Mouse (Mus musculus): Measurements from ENCODE around the gene Usp17la. TPM values are rescaled to one million over a fixed set of nuclear protein-coding genes. Genes with fewer than 3 reads are reported as not detected.
"Not testable (repeated sequence)": the region's sequence is repeated elsewhere in the genome, so short reads cannot be mapped to it uniquely, and the experiment has no call there.

Gene Usp17la
- total RNA-seq (2015) (not detected in 2 replicates), total RNA-seq (2017) (not detected in 2 replicates)

GRCm38 (mm10) chr7:104856709-104857108, at the start of gene Usp17la:
TSS of gene Usp17la (plus strand) at chr7:104857009.
- ATAC-seq (ENCODE audit: poor library complexity, severe bottlenecking) = not testable (repeated sequence)

GRCm38 (mm10) chr7:104810335-104810734, 46.5 kb upstream of the Usp17la start:
- not testable (repeated sequence) for ATAC-seq (ENCODE audit: poor library complexity, severe bottlenecking)

- ATAC-seq (ENCODE audit: poor library complexity, severe bottlenecking) = no peak
Observed at GRCm38 (mm10) chr7:104842503-104842902, 14.3 kb upstream of the Usp17la start, which contains the start of gene Usp17lb. TSS of gene Usp17lb (minus strand) at chr7:104842603.

- no peak for ATAC-seq (ENCODE audit: poor library complexity, severe bottlenecking)
Observed at GRCm38 (mm10) chr7:104843731-104844287, 13.0 kb upstream of the Usp17la start.

- not testable (repeated sequence) for ATAC-seq (ENCODE audit: poor library complexity, severe bottlenecking)
Observed at GRCm38 (mm10) chr7:104851546-104851945, 5.3 kb upstream of the Usp17la start.

- no peak for ATAC-seq (ENCODE audit: poor library complexity, severe bottlenecking)
Observed at GRCm38 (mm10) chr7:104855248-104855750, 1.5 kb upstream of the Usp17la start.

GRCm38 (mm10) chr7:104857683-104858082, 874 bp downstream of the Usp17la start:
- no peak for ATAC-seq (ENCODE audit: poor library complexity, severe bottlenecking)

GRCm38 (mm10) chr7:104861381-104861780, 4.6 kb downstream of the Usp17la start:
- no peak for ATAC-seq (ENCODE audit: poor library complexity, severe bottlenecking)

- ATAC-seq (ENCODE audit: poor library complexity, severe bottlenecking) = no peak
Observed at GRCm38 (mm10) chr7:104877731-104878130, 20.9 kb downstream of the Usp17la start, which contains the start of gene Olfr665. TSS of gene Olfr665 (plus strand) at chr7:104878031.

GRCm38 (mm10) chr7:104895852-104896251, 39.0 kb downstream of the Usp17la start, which contains the start of gene Olfr666:
TSS of gene Olfr666 (minus strand) at chr7:104895952.
- ATAC-seq (ENCODE audit: poor library complexity, severe bottlenecking) = no peak

Other genes starting within 250 kb of the Usp17la start
- not detected in 2 replicates for gene Olfr656, start 243.1 kb upstream of the Usp17la start, total RNA-seq (2015)
- gene Olfr656, start 243.1 kb upstream of the Usp17la start, total RNA-seq (2017) = not detected in 2 replicates
- not detected in 2 replicates for gene Olfr657, start 232.2 kb upstream of the Usp17la start, total RNA-seq (2015)
- gene Olfr657, start 232.2 kb upstream of the Usp17la start, total RNA-seq (2017) = not detected in 2 replicates
- gene Olfr658, start 209.7 kb upstream of the Usp17la start, total RNA-seq (2015) = not detected in 2 replicates
- gene Olfr658, start 209.7 kb upstream of the Usp17la start, total RNA-seq (2017) = not detected in 2 replicates
- not detected in 2 replicates for gene Olfr659, start 190.3 kb upstream of the Usp17la start, total RNA-seq (2015)
- gene Olfr659, start 190.3 kb upstream of the Usp17la start, total RNA-seq (2017) = not detected in 2 replicates
- gene Olfr661, start 170.5 kb upstream of the Usp17la start, total RNA-seq (2015) = not detected in 2 replicates
- not detected in 2 replicates for gene Olfr661, start 170.5 kb upstream of the Usp17la start, total RNA-seq (2017)
- gene Usp17le, start 79.5 kb upstream of the Usp17la start, total RNA-seq (2015) = not detected in 2 replicates
- not detected in 2 replicates for gene Usp17le, start 79.5 kb upstream of the Usp17la start, total RNA-seq (2017)
- not detected in 2 replicates for gene Usp17lb, start 14.4 kb upstream of the Usp17la start, total RNA-seq (2015)
- gene Usp17lb, start 14.4 kb upstream of the Usp17la start, total RNA-seq (2017) = not detected in 2 replicates
- not detected in 2 replicates for gene Olfr665, start 21.0 kb downstream of the Usp17la start, total RNA-seq (2015)
- gene Olfr665, start 21.0 kb downstream of the Usp17la start, total RNA-seq (2017) = not detected in 2 replicates
- gene Olfr666, start 38.9 kb downstream of the Usp17la start, total RNA-seq (2015) = not detected in 2 replicates
- not detected in 2 replicates for gene Olfr666, start 38.9 kb downstream of the Usp17la start, total RNA-seq (2017)
- not detected in 2 replicates for gene Olfr667, start 64.5 kb downstream of the Usp17la start, total RNA-seq (2015)
- gene Olfr667, start 64.5 kb downstream of the Usp17la start, total RNA-seq (2017) = not detected in 2 replicates
- not detected in 2 replicates for gene Olfr668, start 71.0 kb downstream of the Usp17la start, total RNA-seq (2015)
- gene Olfr668, start 71.0 kb downstream of the Usp17la start, total RNA-seq (2017) = not detected in 2 replicates
- not detected in 2 replicates for gene Olfr669, start 77.2 kb downstream of the Usp17la start, total RNA-seq (2015)
- gene Olfr669, start 77.2 kb downstream of the Usp17la start, total RNA-seq (2017) = not detected in 2 replicates
- gene Olfr670, start 105.6 kb downstream of the Usp17la start, total RNA-seq (2015) = not detected in 2 replicates
- not detected in 2 replicates for gene Olfr670, start 105.6 kb downstream of the Usp17la start, total RNA-seq (2017)
- not detected in 2 replicates for gene Olfr671, start 122.1 kb downstream of the Usp17la start, total RNA-seq (2015)
- not detected in 2 replicates for gene Olfr671, start 122.1 kb downstream of the Usp17la start, total RNA-seq (2017)
- not detected in 2 replicates for gene Olfr672, start 145.0 kb downstream of the Usp17la start, total RNA-seq (2015)
- not detected in 2 replicates for gene Olfr672, start 145.0 kb downstream of the Usp17la start, total RNA-seq (2017)
- not detected in 2 replicates for gene Olfr675, start 171.5 kb downstream of the Usp17la start, total RNA-seq (2015)
- gene Olfr675, start 171.5 kb downstream of the Usp17la start, total RNA-seq (2017) = not detected in 2 replicates
- gene Olfr676, start 175.7 kb downstream of the Usp17la start, total RNA-seq (2015) = not detected in 2 replicates
- not detected in 2 replicates for gene Olfr676, start 175.7 kb downstream of the Usp17la start, total RNA-seq (2017)
- not detected in 2 replicates for gene Olfr677, start 194.4 kb downstream of the Usp17la start, total RNA-seq (2015)
- not detected in 2 replicates for gene Olfr677, start 194.4 kb downstream of the Usp17la start, total RNA-seq (2017)
- gene Olfr678, start 207.5 kb downstream of the Usp17la start, total RNA-seq (2015) = not detected in 2 replicates
- not detected in 2 replicates for gene Olfr678, start 207.5 kb downstream of the Usp17la start, total RNA-seq (2017)
- not detected in 2 replicates for gene Olfr679, start 224.2 kb downstream of the Usp17la start, total RNA-seq (2015)
- gene Olfr679, start 224.2 kb downstream of the Usp17la start, total RNA-seq (2017) = not detected in 2 replicates
- not detected in 2 replicates for gene Olfr680-ps1, start 235.8 kb downstream of the Usp17la start, total RNA-seq (2015)
- not detected in 2 replicates for gene Olfr680-ps1, start 235.8 kb downstream of the Usp17la start, total RNA-seq (2017)